Mouse (Mus musculus): ENCODE data around the gene Setd5. TPM values are rescaled to one million over a fixed set of nuclear protein-coding genes. Genes with fewer than 3 reads are reported as not detected.

The Setd5 gene
- polyA plus RNA-seq, 1 experiment from 2014 or later, result 57.9 TPM

Other genes starting within 250 kb of the Setd5 start
- gene Srgap3, start 130.1 kb upstream of the Setd5 start, polyA plus RNA-seq (2014; fragmentation: Nextera tagmentation; extraction: Ambion mirVana), result 58.6 and 68.8 TPM in 2 replicates
- 48.3 and 50.0 TPM in 2 replicates for gene Thumpd3, start 31.1 kb upstream of the Setd5 start, polyA plus RNA-seq (2014; fragmentation: Nextera tagmentation; extraction: Ambion mirVana)
- gene Lhfpl4, start 118.0 kb downstream of the Setd5 start, polyA plus RNA-seq (2014; fragmentation: Nextera tagmentation; extraction: Ambion mirVana), result 21.7 and 31.3 TPM in 2 replicates
- gene Mtmr14, start 160.5 kb downstream of the Setd5 start, polyA plus RNA-seq (2014; fragmentation: Nextera tagmentation; extraction: Ambion mirVana), result 38.6 and 40.4 TPM in 2 replicates
- gene Cpne9, start 204.9 kb downstream of the Setd5 start, polyA plus RNA-seq (2014; fragmentation: Nextera tagmentation; extraction: Ambion mirVana), result 4.7 and 5.5 TPM in 2 replicates
- gene Brpf1, start 229.8 kb downstream of the Setd5 start, polyA plus RNA-seq (2014; fragmentation: Nextera tagmentation; extraction: Ambion mirVana), result 15.6 and 22.8 TPM in 2 replicates
- gene Ogg1, start 249.6 kb downstream of the Setd5 start, polyA plus RNA-seq (2014; fragmentation: Nextera tagmentation; extraction: Ambion mirVana), result 9.2 and 9.8 TPM in 2 replicates

Measured in midbrain, embryonic 14.5 days (tissue).